Mouse (Mus musculus) liver, embryonic 14.5 days (tissue): ENCODE results near the gene Cbll1.

Experiments used
- CTCF ChIP-seq: IDR thresholded peaks from 2 replicates; pipeline ENCODE4 v1.5.1; 2016; ENCODE audit warnings: antibody characterized with exemption, low read depth, control low read depth
- EP300 ChIP-seq: IDR thresholded peaks from 2 replicates; pipeline ENCODE4 v1.6.1; 2016; ENCODE audit warnings: antibody characterized with exemption, low read depth

DNA sequence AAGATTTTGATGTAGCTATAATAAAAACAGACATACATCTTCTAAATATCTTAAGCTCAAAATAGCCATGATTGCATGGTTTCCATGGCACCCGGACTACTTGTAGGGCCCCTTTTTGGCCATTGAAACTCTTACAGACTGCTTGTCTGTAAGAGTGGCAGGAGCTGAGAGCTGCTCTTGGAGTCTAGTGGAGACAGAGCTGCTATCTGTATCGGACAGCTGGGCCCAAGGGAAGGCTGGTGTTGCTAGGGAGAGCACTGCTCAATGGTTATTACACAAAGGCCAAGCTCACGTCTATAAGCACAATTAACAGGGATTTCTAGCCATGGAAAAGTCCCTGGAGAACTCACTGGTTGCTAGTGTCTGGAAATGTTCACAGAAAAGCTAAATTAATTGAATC is 22.0 kb upstream of the Cbll1 start:
- TF ChIP-seq CTCF = no peak
- TF ChIP-seq EP300 = no peak
